Mouse (Mus musculus) gastrocnemius, postnatal 14 days (tissue): Measurements from ENCODE around the gene Cd200. TPM values are rescaled to one million over a fixed set of nuclear protein-coding genes. Genes with fewer than 3 reads are reported as not detected.
A peak's percentile ranks its signal among the peaks of the same experiment; 100 is the strongest.
"Not testable (repeated sequence)": the region's sequence is repeated elsewhere in the genome, so short reads cannot be mapped to it uniquely, and the experiment has no call there.

Experiments used
- DNase-seq: peaks from one replicate; pipeline ENCODE4 v3.0.0; 2021; ENCODE audit warnings: mixed read lengths
- intact Hi-C: fragments of 180-260 bp; cut with DNase I; formaldehyde crosslinking; loops from one replicate; pipeline ENCODE4 v1.15.1; 2025; ENCODE audit warnings: low total_unique reads
- long read RNA-seq, 2 experiments: library from polyadenylated mRNA; stranded (forward); transcript quantifications; one replicate each; pipeline ENCODE4 v2.0.0; 2021
- total RNA-seq, 2 experiments: library from RNA; stranded (reverse); gene quantifications; 2 replicates each; pipeline ENCODE4 v1.2.3; 2021

Cd200 gene
- 10 to 100 TPM; 31.6 to 41.3 TPM for total RNA-seq
- long read RNA-seq, experiment 1, transcript Cd200-202 (6 exons, 2,347 nt), result major isoform, 8 of 28 reads
- long read RNA-seq, experiment 1, transcript Cd200-210 (2 exons, 281 nt), result minor isoform, 6 of 28 reads
- long read RNA-seq, experiment 1, partial matches to known transcripts, result 1 of 28 reads
- long read RNA-seq, experiment 1, other reads (novel, unspliced or antisense), result 13 of 28 reads
- long read RNA-seq, experiment 2, transcript Cd200-210 (2 exons, 281 nt), result major isoform, 6 of 24 reads
- long read RNA-seq, experiment 2, transcript Cd200-202 (6 exons, 2,347 nt), result major isoform, 6 of 24 reads
- long read RNA-seq, experiment 2, partial matches to known transcripts, result 2 of 24 reads
- long read RNA-seq, experiment 2, other reads (novel, unspliced or antisense), result 10 of 24 reads

GRCm38 (mm10) chr16:45408425-45409063 is at the start of gene Cd200:
TSS of gene Cd200 (minus strand) at chr16:45409053.
- peak; percentile 29 for DNase-seq
- intact Hi-C loops, result no loop called here

DNA sequence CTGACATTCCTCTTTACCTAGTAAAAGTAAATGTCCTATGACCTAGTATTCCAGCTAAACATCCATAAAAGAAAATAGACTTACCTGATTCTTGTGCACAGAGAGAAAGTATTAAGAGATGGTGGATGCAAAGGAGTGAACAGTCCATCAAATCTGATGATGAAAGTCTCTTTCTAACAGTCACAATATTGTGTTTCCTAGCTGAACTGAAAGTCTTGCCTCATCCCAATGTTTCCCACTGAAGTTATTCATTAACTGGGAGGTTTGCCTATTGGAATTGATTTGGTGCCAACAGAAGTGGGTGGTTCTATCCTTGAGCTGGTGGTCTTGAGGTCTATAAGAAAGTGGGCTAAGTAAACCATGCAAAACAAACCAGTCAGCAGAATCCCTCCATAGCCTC is 45.9 kb upstream of the Cd200 start:
- intact Hi-C loops, result no loop called here
- no peak for DNase-seq

DNA sequence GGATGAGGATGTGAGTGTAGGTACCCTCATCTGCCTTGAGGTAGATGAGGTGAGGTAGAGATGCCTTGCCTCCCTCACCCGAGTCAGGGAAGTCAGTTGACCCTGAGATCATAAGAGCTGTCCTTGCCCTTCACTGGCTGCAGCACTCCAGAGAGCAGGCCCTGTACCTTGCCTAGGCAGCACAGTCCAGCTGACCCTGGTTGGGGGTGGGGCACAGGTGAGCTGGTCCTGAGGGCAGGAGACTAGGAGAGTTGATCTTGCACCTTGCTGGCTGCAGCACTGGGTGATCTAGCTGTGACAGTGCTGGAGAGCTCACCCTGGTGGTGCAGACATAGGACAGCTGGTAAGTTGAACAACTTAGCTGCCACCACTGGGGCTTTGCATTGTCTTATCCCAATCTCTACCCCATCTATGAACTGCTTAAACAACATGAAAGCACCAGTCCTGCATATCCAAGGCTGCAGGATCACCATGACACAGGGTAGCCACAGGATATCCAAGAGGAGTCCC is 28.4 kb upstream of the Cd200 start:
- intact Hi-C loops, result no loop called here

GRCm38 (mm10) chr16:45435591-45435990 is 26.7 kb upstream of the Cd200 start:
- DNase-seq, result no peak
- intact Hi-C loops, result no loop called here

More for the DNA sequence above, 28.4 kb upstream of the Cd200 start:
- DNase-seq, result no peak

DNA sequence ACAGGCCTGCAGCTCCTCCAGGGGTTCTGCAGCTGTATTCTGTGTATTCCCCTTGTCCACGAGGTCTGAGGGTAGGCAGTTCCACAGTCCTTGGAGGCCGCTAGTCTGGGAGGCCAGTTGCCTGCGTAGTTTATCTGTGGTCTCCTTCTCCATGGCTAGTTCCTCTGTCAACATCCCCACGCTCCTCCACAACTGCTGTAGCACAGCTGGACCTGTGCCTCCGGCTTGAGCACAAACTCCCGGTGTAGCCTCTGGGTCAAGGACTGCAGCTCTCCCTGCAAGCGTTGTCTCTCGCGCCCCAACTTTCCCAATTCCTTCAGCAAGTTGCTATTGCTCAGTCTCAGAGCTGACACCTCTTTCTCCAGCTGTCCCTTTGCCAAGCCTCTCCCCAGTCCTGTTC is 18.8 kb upstream of the Cd200 start:
- intact Hi-C loops, result no loop called here
- DNase-seq, result peak; percentile 7

- intact Hi-C loops, result loop anchor here (10.0 kb wide), 1 partner anchor 219 kb away; no protein-coding TSS in a partner anchor
- no peak for DNase-seq
Measured at GRCm38 (mm10) chr16:45413497-45413896, 4.6 kb upstream of the Cd200 start.

- DNase-seq, intact Hi-C loops: not testable (repeated sequence)
Measured at GRCm38 (mm10) chr16:45409064-45409446, 202 bp upstream of the Cd200 start.

GRCm38 (mm10) chr16:45407645-45408400 is 1.0 kb downstream of the Cd200 start:
- DNase-seq, result no peak
- intact Hi-C loops, result no loop called here

- no peak for DNase-seq
- intact Hi-C loops, result no loop called here
Measured at GRCm38 (mm10) chr16:45407091-45407490, 1.8 kb downstream of the Cd200 start.

DNA sequence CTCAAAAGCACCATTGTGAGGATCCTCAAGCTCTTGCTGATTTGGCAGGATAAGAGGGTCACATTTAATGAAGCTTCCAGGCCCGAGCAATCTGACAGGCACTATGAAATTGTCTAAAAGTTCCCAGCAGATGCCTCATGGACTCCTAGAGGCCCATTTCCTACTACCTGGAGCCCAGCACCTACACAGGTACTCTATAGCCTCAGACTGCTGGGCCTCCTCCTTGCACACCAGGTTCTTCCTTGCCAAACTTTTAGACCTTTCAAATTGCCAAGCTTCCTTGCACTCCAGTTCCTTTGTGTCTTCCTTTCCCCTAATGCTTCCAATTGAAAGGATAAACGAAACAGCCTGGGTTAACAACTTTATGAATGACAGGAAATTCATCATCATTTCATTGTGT is 5.9 kb downstream of the Cd200 start:
- no peak for DNase-seq
- intact Hi-C loops, result no loop called here

DNA sequence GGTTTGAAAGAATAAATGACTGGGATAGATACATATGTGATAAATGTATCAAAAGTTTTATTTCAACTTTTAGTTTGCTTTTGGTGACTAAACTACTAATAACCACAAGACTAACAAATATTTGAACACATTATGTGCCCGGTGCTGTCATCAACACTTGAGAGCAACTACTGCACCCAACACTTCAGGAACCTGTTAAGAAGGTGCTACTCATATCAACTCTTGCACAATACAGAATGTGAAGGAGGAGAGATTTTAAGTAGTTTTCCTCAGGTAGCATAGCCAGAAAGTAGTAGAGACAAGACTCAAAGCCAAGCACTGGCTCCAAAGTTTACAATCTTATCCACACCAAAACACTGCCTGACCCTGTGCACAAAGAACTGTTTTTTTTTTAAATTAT is 6.8 kb downstream of the Cd200 start:
- no peak for DNase-seq
- intact Hi-C loops, result no loop called here

DNA sequence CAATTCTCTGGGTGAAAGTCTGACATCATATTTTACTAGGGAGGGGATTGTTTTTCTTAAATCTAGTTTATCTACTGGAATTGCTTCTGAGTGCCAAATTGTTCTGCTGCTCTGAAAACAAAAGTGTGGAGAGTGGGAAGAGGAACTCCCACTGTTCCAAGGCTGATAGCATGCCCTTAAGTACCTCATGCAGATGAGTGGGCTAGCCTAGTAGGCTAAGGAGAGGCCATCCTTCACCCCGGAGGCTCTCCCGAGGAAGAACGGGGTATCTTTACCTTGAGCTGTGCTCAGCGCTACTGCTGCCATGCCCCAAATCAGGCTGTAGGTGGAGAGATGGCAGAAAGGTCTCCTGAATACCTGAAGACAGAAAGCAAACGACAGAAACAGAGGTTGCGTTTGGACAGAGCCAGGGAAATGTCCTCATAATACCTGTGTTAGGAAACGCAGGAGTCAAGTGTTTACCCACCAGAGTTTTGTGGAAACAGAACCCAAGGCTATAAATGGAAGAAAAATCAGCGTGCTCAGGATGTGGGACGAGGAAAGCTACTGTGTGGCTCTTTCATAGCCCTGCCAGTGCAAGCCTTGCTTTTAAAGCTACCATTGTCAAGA is 8.8 kb downstream of the Cd200 start:
- DNase-seq, result no peak
- intact Hi-C loops, result no loop called here

- no peak for DNase-seq
- intact Hi-C loops, result no loop called here
Measured at GRCm38 (mm10) chr16:45399411-45399810, 9.4 kb downstream of the Cd200 start.

GRCm38 (mm10) chr16:45397440-45397839 is 11.4 kb downstream of the Cd200 start:
- intact Hi-C loops, result no loop called here
- no peak for DNase-seq

DNA sequence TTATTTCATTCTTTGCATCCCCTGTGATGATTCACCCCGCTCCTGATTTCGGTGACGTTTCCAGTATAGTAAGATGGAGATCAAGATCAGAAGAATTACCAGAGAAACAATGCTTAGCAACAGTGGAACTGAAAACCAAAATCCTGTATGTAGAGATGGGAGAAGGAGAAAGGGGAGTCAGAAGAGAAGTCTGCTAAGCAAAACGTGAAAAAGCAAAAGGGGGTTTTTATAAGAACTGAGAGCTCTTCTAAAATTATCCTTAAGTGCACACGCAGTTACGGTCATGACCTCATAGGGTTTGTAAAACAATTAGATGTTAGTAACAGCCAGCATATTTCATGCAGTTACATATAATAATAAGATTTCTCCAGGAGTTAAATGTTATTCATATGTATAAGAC is 16.6 kb downstream of the Cd200 start:
- intact Hi-C loops, result no loop called here
- no peak for DNase-seq

DNA sequence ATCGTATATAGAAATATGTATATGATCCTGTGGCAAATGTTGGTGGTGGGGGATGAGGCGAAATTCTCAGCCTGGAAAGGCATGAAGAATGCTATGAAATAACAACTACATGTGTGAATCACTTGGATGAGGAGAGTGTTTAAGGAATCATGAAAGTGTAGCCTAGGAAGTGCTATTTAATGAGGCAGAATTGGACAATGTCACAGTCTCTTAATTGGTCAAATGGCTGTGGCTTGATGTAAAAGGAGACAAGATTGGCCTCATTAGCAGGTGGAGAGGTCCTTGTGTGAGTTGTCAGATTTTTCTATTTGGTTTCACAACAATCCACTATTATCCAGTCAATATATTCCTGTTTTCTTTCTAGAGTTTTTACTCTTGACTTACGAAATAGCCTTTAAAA is 17.2 kb downstream of the Cd200 start:
- intact Hi-C loops, result no loop called here

DNA sequence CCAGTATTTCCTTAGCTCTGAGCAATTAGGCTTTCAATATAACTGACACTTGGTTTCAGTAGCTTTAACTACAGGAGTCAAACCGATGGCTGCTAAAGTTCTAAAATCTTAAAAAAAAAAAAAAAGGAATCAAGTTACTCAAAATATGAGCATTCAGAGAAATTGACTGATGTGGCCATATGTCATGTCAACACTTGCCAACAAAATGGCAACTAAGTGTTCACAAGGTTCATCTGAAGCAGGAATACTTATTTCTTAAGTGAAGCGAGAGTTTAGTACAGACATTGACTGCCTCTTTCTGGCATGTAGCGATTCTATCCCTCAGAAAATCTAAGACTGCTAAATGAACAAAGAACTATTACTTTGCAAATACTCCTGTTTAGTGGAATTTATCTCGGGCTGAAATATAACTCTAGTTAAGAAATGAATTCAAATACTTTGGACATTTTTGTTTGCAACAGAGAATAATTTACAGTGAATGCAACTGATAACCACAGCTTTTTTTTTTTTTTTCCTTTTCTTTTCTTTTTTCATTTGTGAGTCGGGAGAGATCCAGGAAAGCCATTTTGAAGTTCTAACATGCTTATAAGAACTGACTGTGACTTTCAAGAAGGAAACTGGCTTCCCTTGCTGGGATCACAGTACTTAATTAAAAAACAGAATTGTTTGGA is 18.4 kb downstream of the Cd200 start:
- intact Hi-C loops, result no loop called here
- no peak for DNase-seq

More for the DNA sequence above, 17.2 kb downstream of the Cd200 start:
- DNase-seq, result no peak

- intact Hi-C loops, result no loop called here
- no peak for DNase-seq
Measured at GRCm38 (mm10) chr16:45389833-45390232, 19.0 kb downstream of the Cd200 start.

GRCm38 (mm10) chr16:45389041-45389440 is 19.8 kb downstream of the Cd200 start:
- no peak for DNase-seq
- intact Hi-C loops, result no loop called here
